11 mouse cellular contexts compared by ENCODE assay signal in genomic region chr1:53838182-53838859, GRCm38 (mm10). TPM values are rescaled to one million over a fixed set of nuclear protein-coding genes. Genes with fewer than 3 reads are reported as not detected.
A peak's percentile ranks its signal among the peaks of the same experiment; 100 is the strongest.
DNase-seq lines count a peak whose midpoint lies in the region; ATAC-seq lines count a peak whose summit lies in the region.
"Had no signal": no experiment of that assay in that cellular context is flagged by ENCODE, and none has a peak within 500 bp of the region (broad histone marks: within the 10 kb centered on the region; RNA-seq: fewer than 3 reads in every experiment).

No protein-coding gene starts in this region.

- peak; percentile 61 for ATAC-seq in megakaryocyte, adult 5-6 weeks (ENCODE audit: poor library complexity, severe bottlenecking)

- DNase-seq in 3134 (ENCODE audit: extremely low read depth, insufficient read length, low spot score) (peak; percentile 67), ZHBTc4 (ENCODE audit: low read depth, low spot score) (peak; percentile 23)
- peak; percentile 60 for DNase-seq in CD4-positive, CD25-positive, alpha-beta regulatory T cell, adult 2 months (ENCODE audit: low read depth, low spot score)
- DNase-seq in spleen, adult 18-20 months: no peak
- DNase-seq in kidney, postnatal 4 days: no peak
- DNase-seq in adrenal gland, postnatal 10 days: no peak
- DNase-seq: embryo, embryonic 11 days; gastrocnemius, postnatal 14 days; kidney, adult 8-10 months; thymus, postnatal 25 days had no signal

RNA-seq across cellular contexts. Expression of gene Stk17b, which starts 53.3 kb away (rescaled TPM):
- total RNA-seq in megakaryocyte, adult 5-6 weeks (2015): 160 and 166 TPM in 2 replicates
- total RNA-seq in megakaryocyte, adult 5-6 weeks (2017): 131 and 147 TPM in 2 replicates
- total RNA-seq in adrenal gland, postnatal 10 days (2021): 10 to 100 TPM; 22.4 TPM

Comparison
In these comparisons a context has a peak if more than half of its experiments do, and no peak if none do; other contexts are left out.
1. DNase-seq: peak in 3134 (single experiment), CD4-positive, CD25-positive, alpha-beta regulatory T cell, adult 2 months (single experiment) and ZHBTc4 (single experiment); none in spleen, adult 18-20 months (0 of 2), kidney, postnatal 4 days (0 of 2) and adrenal gland, postnatal 10 days (single experiment).
2. RNA of gene Stk17b, which starts 53.3 kb away (total RNA-seq): 131 to 166 TPM in megakaryocyte, adult 5-6 weeks; 22.4 TPM in adrenal gland, postnatal 10 days; every median in the first group is over 4 times any median in the second.